In genomic region chr11:106715066-106715465, GRCm38 (mm10) we compare ENCODE assay signal across 8 mouse cellular contexts. TPM values are rescaled to one million over a fixed set of nuclear protein-coding genes. Genes with fewer than 3 reads are reported as not detected.
DNase-seq lines count a peak whose midpoint lies in the region; ATAC-seq lines count a peak whose summit lies in the region.

No protein-coding gene starts in this region.

- no peak for ATAC-seq in hindbrain, embryonic 16.5 days
- no peak for ATAC-seq in heart, embryonic 11.5 days (replicated peaks; ENCODE audit: insufficient number of reproducible peaks, low FRiP score, low TSS enrichment)
- no peak for ATAC-seq in frontal cortex, adult (ENCODE audit: low TSS enrichment)

- no peak overlapping the region for H3K9ac ChIP-seq in hindbrain, embryonic 16.5 days (ENCODE audit: low read depth, low read length)
- peak overlapping the region; percentile 66 for H3K9ac ChIP-seq in heart, embryonic 11.5 days (ENCODE audit: low read depth, low read length)

- H3K4me2 ChIP-seq in hindbrain, embryonic 16.5 days (ENCODE audit: low read length) = no peak overlapping the region
- H3K4me2 ChIP-seq in heart, embryonic 11.5 days = peak overlapping the region; percentile 36

- H3K27ac ChIP-seq in hindbrain, embryonic 10.5 days = 0 out of 2 replicates have a peak overlapping the region, but pooled peaks have one; percentile 29
- no peak overlapping the region for H3K27ac ChIP-seq in hindbrain, embryonic 16.5 days (ENCODE audit: low read depth, low read length)
- peak overlapping the region; percentile 88 for H3K27ac ChIP-seq in heart, embryonic 11.5 days (ENCODE audit: low read depth, low read length)

- no peaks in the 10 kb centered on the region for H3K36me3 ChIP-seq in hindbrain, embryonic 10.5 days
- H3K36me3 ChIP-seq in hindbrain, embryonic 16.5 days (ENCODE audit: control insufficient read depth, insufficient read depth, low read length) = no peaks in the 10 kb centered on the region
- H3K36me3 ChIP-seq in heart, embryonic 11.5 days (ENCODE audit: control insufficient read depth, insufficient read depth, low read length) = no peaks in the 10 kb centered on the region

- H3K9me3 ChIP-seq in hindbrain, embryonic 10.5 days = no peaks in the 10 kb centered on the region
- no peaks in the 10 kb centered on the region for H3K9me3 ChIP-seq in hindbrain, embryonic 16.5 days (ENCODE audit: control insufficient read depth, low read length)
- no peaks in the 10 kb centered on the region for H3K9me3 ChIP-seq in heart, embryonic 11.5 days (replicated peaks; ENCODE audit: control insufficient read depth, low read length)

- 82% methylated on average over 6 of the region's 6 CpGs for WGBS in hindbrain, embryonic 10.5 days
- 85% methylated on average over 6 of the region's 6 CpGs for WGBS in hindbrain, embryonic 16.5 days
- WGBS in heart, embryonic 11.5 days (ENCODE audit: insufficient replicate concordance) = 47% methylated on average over 6 of the region's 6 CpGs

- H3K27me3 ChIP-seq in hindbrain, embryonic 10.5 days (ENCODE audit: insufficient read depth, poor library complexity, severe bottlenecking) = peaks cover 3% of the 10 kb centered on the region; the same call in 1 of the 2 replicates
- no peaks in the 10 kb centered on the region for H3K27me3 ChIP-seq in hindbrain, embryonic 16.5 days (replicated peaks; ENCODE audit: control insufficient read depth, insufficient read depth, low read length)
- no peaks in the 10 kb centered on the region for H3K27me3 ChIP-seq in heart, embryonic 11.5 days (ENCODE audit: control insufficient read depth, insufficient read depth, low read length)

- peaks cover 17% of the 10 kb centered on the region; the same call in 1 of the 2 replicates for H3K4me1 ChIP-seq in hindbrain, embryonic 10.5 days (replicated peaks)
- no peaks in the 10 kb centered on the region for H3K4me1 ChIP-seq in hindbrain, embryonic 16.5 days (ENCODE audit: control insufficient read depth, insufficient read depth, low read depth, low read length)
- peaks cover 3% of the 10 kb centered on the region for H3K4me1 ChIP-seq in heart, embryonic 11.5 days (ENCODE audit: control insufficient read depth, insufficient read depth, low read length)

- no peak for DNase-seq in hindbrain, embryonic 10.5 days (ENCODE audit: low spot score)
- peak; percentile 66 for DNase-seq in kidney, postnatal 10 days
- DNase-seq in lung, postnatal 4 days = peak; percentile 55 to 64
- no peak for DNase-seq in frontal cortex, postnatal 25 days (ENCODE audit: low spot score in 2 of 2)
- no peak for DNase-seq in layer of hippocampus, adult 8-10 months (ENCODE audit: low spot score in 2 of 2)

- no peak overlapping the region for H3K4me3 ChIP-seq in hindbrain, embryonic 10.5 days
- H3K4me3 ChIP-seq in hindbrain, embryonic 16.5 days (ENCODE audit: low read length) = no peak overlapping the region
- H3K4me3 ChIP-seq in heart, embryonic 11.5 days (ENCODE audit: low read depth, low read length) = peak overlapping the region; percentile 33

RNA-seq across cellular contexts. Expression of gene Pecam1, which starts 35.4 kb away (rescaled TPM):
- 17.3 and 18.3 TPM in 2 replicates for polyA plus RNA-seq in hindbrain, embryonic 10.5 days (2016; fragmentation: Nextera tagmentation; extraction: Ambion mirVana)
- polyA plus RNA-seq in hindbrain, embryonic 16.5 days (2015; fragmentation: Nextera tagmentation; extraction: Ambion mirVana) = 16.4 and 21.0 TPM in 2 replicates
- 52.0 and 61.8 TPM in 2 replicates for polyA plus RNA-seq in heart, embryonic 11.5 days (2014; fragmentation: Nextera tagmentation; extraction: Ambion mirVana)
- total RNA-seq in layer of hippocampus, adult 8-10 months (2022) = 10 to 100 TPM; 16.0 to 21.1 (median 18.0) TPM

RNA-seq across cellular contexts. Expression of gene Milr1, which starts 36.0 kb away (rescaled TPM):
- 0.93 and 1.6 TPM in 2 replicates for polyA plus RNA-seq in hindbrain, embryonic 10.5 days (2016; fragmentation: Nextera tagmentation; extraction: Ambion mirVana)
- polyA plus RNA-seq in hindbrain, embryonic 16.5 days (2015; fragmentation: Nextera tagmentation; extraction: Ambion mirVana) = 0.42 and 0.56 TPM in 2 replicates
- polyA plus RNA-seq in heart, embryonic 11.5 days (2014; fragmentation: Nextera tagmentation; extraction: Ambion mirVana) = 1.2 TPM in 2 replicates
- 1 to 10 TPM in 2 of 4 experiments, not detected in 2; 4.9 to 6.2 TPM for total RNA-seq in layer of hippocampus, adult 8-10 months (2022)

Comparison
In these comparisons a context has a peak if more than half of its experiments do, and no peak if none do; other contexts are left out.
1. DNase-seq: peak in kidney, postnatal 10 days (single experiment) and lung, postnatal 4 days (2 of 2); none in hindbrain, embryonic 10.5 days (single experiment), frontal cortex, postnatal 25 days (0 of 2) and layer of hippocampus, adult 8-10 months (0 of 2).